Mouse (Mus musculus) embryonic facial prominence, embryonic 14.5 days (tissue): ENCODE results near the gene Hist1h2ad. TPM values are rescaled to one million over a fixed set of nuclear protein-coding genes. Genes with fewer than 3 reads are reported as not detected.
A peak's percentile ranks its signal among the peaks of the same experiment; 100 is the strongest.
"Not testable (repeated sequence)": the region's sequence is repeated elsewhere in the genome, so short reads cannot be mapped to it uniquely, and the experiment has no call there.

Experiments
- ATAC-seq: fragments of 200-750 bp; cut with Nextera tagmentation; 2 replicates; pipeline ENCODE4 v1.8.0; 2017; ENCODE audit warnings: low read depth, moderate number of reproducible peaks, moderate TSS enrichment
- DNase-seq: peaks from one replicate; pipeline ENCODE4 v3.0.0-alpha.2; 2015; ENCODE audit warnings: low spot score
- H3K27ac ChIP-seq: fragments of 300-500 bp; sonication (generic); replicated peaks from 2 replicates; pipeline ENCODE4 v1.5.1; 2014; ENCODE audit warnings: low read depth, mild to moderate bottlenecking, low read length, moderate library complexity
- H3K27me3 ChIP-seq: fragments of 300-500 bp; sonication (generic); replicated peaks from 2 replicates; pipeline ENCODE4 v1.6.1; 2014; ENCODE audit warnings: low read length; ENCODE audit not compliant: control insufficient read depth, insufficient read depth
- H3K36me3 ChIP-seq: fragments of 300-500 bp; sonication (generic); 2 replicates; pipeline ENCODE4 v1.6.1; 2014; ENCODE audit warnings: low read length, mixed read lengths; ENCODE audit not compliant: control insufficient read depth, insufficient read depth
- H3K4me1 ChIP-seq: fragments of 300-500 bp; sonication (generic); 2 replicates; pipeline ENCODE4 v1.6.1; 2014; ENCODE audit warnings: antibody characterized with exemption, low read length; ENCODE audit not compliant: control insufficient read depth, insufficient read depth
- H3K4me2 ChIP-seq: fragments of 300-500 bp; sonication (generic); 2 replicates; pipeline ENCODE4 v1.6.1; 2014; ENCODE audit warnings: low read depth, mild to moderate bottlenecking, low read length, moderate library complexity, mixed read lengths
- H3K4me3 ChIP-seq: fragments of 300-500 bp; sonication (generic); 2 replicates; pipeline ENCODE4 v1.5.1; 2014; ENCODE audit warnings: low read depth, mild to moderate bottlenecking, low read length
- H3K9ac ChIP-seq: fragments of 300-500 bp; sonication (generic); 2 replicates; pipeline ENCODE4 v1.6.1; 2014; ENCODE audit warnings: low read depth, mild to moderate bottlenecking, low read length, moderate library complexity, mixed read lengths
- H3K9me3 ChIP-seq: fragments of 300-500 bp; sonication (generic); 2 replicates; pipeline ENCODE4 v1.6.1; 2016; ENCODE audit warnings: low read length; ENCODE audit not compliant: control insufficient read depth
- WGBS: fragments of 180-500 bp; shearing (Covaris S2); extraction: QIAGEN DNeasy Blood & Tissue Kit; methylation state at CpG from one replicate; pipeline ENCODE4 v1.1.7; 2014; 5-methylcytosine and 5-hydroxymethylcytosine counted together
- polyA plus RNA-seq: library from polyadenylated mRNA; unstranded; fragments of >200 nt; fragmentation: Nextera tagmentation; extraction: Ambion mirVana; gene quantifications from 2 replicates; pipeline ENCODE4 v1.2.1, GENCODE M21; 2014

Hist1h2ad gene
- polyA plus RNA-seq, result 1.6 and 2.8 TPM in 2 replicates

DNA sequence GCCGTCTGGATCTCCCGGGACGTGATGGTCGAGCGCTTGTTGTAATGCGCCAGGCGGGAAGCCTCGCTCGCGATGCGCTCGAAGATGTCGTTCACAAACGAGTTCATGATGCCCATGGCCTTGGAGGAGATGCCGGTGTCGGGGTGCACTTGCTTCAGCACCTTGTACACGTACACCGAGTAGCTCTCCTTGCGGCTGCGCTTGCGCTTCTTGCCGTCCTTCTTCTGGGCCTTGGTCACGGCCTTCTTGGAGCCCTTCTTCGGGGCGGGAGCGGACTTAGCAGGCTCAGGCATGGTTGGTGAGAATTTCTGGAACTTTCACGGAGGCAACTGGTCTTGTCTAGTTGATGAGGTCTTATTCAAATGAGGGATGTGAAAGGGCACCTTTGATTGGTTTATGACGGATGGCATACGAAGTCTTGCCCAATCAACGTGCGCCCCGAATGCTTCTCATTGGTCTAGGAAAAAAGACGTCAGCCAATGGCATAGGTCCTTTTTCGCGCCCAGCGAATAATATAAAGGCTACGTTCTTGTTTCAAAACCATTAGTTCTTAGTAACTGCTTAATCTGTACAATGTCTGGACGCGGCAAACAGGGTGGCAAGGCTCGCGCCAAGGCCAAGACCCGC is at the start of gene Hist1h2ad, which contains the start of gene Hist1h2bf:
TSS of gene Hist1h2ad (plus strand) at position 484 of the 627 bp plus-strand sequence.
TSS of gene Hist1h2bf (minus strand) at position 299 of the 627 bp plus-strand sequence.
- H3K9me3 ChIP-seq, H3K36me3 ChIP-seq, H3K27me3 ChIP-seq: not testable (repeated sequence)
- peak; percentile 100 for DNase-seq
- Histone ChIP-seq H3K27ac (peak within 1 kb of the TSS; percentile 95), H3K9ac (peak within 1 kb of the TSS; percentile 76), H3K4me2 (peak within 1 kb of the TSS; percentile 75), H3K4me1 (peaks cover 16% of the 10 kb centered on the region), H3K4me3 (peak within 1 kb of the TSS; percentile 52)
- peak; percentile 90 for ATAC-seq
- WGBS, result 0% methylated on average over 15 of the region's 42 CpGs

DNA sequence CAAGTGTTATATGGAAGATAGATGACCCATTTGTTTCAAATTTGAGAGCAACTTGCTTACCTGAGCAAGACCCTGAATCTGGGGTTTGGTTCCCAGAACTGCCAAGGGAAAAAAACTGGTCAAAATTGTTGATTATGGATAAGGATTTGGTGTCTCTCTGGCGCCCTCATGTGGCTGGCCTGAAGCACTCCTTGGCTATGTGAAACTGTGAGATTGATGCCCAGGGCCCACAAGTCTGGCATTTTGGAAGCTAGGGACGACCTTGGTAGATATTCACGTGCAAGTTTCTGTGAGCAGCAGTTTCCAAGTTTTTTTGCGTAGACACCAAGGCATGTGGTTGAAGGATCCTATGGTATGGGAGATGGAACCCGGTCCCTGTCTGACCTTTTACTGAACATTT is 49.5 kb upstream of the Hist1h2ad start:
- no peak overlapping the region for H3K9ac ChIP-seq

DNA sequence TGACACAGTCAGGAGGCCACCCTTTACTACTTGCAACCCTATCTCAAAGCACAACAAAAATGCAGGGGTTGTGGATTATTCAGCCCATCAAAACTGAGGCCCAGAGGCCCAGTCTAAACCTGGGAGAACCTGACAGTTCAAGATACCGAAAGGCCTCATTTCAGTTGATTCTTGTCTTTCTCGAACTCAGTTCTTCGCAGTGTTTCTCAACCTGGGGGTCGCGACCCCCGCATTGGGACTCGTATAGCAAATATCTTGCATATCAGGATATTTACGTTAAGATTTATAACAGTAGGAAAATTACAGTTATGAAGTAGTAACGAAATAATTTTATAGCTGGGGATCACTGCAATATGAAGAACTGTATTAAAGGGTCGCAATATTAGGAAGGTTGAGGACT is 48.3 kb upstream of the Hist1h2ad start:
- 2% methylated on average over 10 of the region's 10 CpGs for WGBS
- no peak overlapping the region for H3K27ac ChIP-seq
- H3K36me3 ChIP-seq, result no peaks in the 10 kb centered on the region
- ATAC-seq, result no peak
- DNase-seq, result no peak
- no peaks in the 10 kb centered on the region for H3K27me3 ChIP-seq
- peak overlapping the region; percentile 38; the same call in 1 of the 2 replicates for H3K9ac ChIP-seq
- H3K9me3 ChIP-seq, result no peaks in the 10 kb centered on the region
- H3K4me3 ChIP-seq, result peak overlapping the region; percentile 41
- peaks cover 7% of the 10 kb centered on the region; the same call in 1 of the 2 replicates for H3K4me1 ChIP-seq
- H3K4me2 ChIP-seq, result peak overlapping the region; percentile 55

More for the DNA sequence above, 49.5 kb upstream of the Hist1h2ad start:
- Histone ChIP-seq H3K4me2 (no peak overlapping the region), H3K4me3 (no peak overlapping the region), H3K9me3 (no peaks in the 10 kb centered on the region), H3K4me1 (peaks cover 7% of the 10 kb centered on the region; the same call in 1 of the 2 replicates), H3K27me3 (no peaks in the 10 kb centered on the region), H3K36me3 (no peaks in the 10 kb centered on the region), H3K27ac (no peak overlapping the region)
- DNase-seq (peak; percentile 86), ATAC-seq (no peak)
- WGBS, result 12% methylated on average over 5 of the region's 5 CpGs

- no peaks in the 10 kb centered on the region for H3K36me3 ChIP-seq
Observed at GRCm38 (mm10) chr13:23526312-23526711, 47.9 kb upstream of the Hist1h2ad start.

GRCm38 (mm10) chr13:23529005-23529404 is 45.2 kb upstream of the Hist1h2ad start:
- no peak overlapping the region for H3K27ac ChIP-seq
- 0 out of 2 replicates have a peak overlapping the region, but pooled peaks have one; percentile 2 for H3K9ac ChIP-seq
- H3K4me1 ChIP-seq, result peaks cover 21% of the 10 kb centered on the region
- ATAC-seq (no peak), DNase-seq (no peak)
- H3K4me2 ChIP-seq, result peak overlapping the region; percentile 78
- H3K9me3 ChIP-seq, result no peaks in the 10 kb centered on the region
- 75% methylated on average over 5 of the region's 5 CpGs for WGBS
- no peaks in the 10 kb centered on the region for H3K36me3 ChIP-seq
- H3K27me3 ChIP-seq, result no peaks in the 10 kb centered on the region
- no peak overlapping the region for H3K4me3 ChIP-seq

More at GRCm38 (mm10) chr13:23526312-23526711, 47.9 kb upstream of the Hist1h2ad start:
- no peaks in the 10 kb centered on the region for H3K9me3 ChIP-seq
- WGBS, result under 1% methylated on average over 17 of the region's 17 CpGs
- H3K27ac ChIP-seq, result peak overlapping the region; percentile 66; the same call in 1 of the 2 replicates
- no peaks in the 10 kb centered on the region for H3K27me3 ChIP-seq
- peak; percentile 53; the same call in 1 of the 2 replicates for ATAC-seq
- H3K4me1 ChIP-seq, result peaks cover 7% of the 10 kb centered on the region; the same call in 1 of the 2 replicates
- peak overlapping the region; percentile 55 for H3K4me2 ChIP-seq
- peak overlapping the region; percentile 52 for H3K9ac ChIP-seq
- DNase-seq, result peak; percentile 94
- peak overlapping the region; percentile 41 for H3K4me3 ChIP-seq

GRCm38 (mm10) chr13:23529480-23530165 is 44.6 kb upstream of the Hist1h2ad start:
- no peaks in the 10 kb centered on the region for H3K27me3 ChIP-seq
- peak overlapping the region; percentile 79 for H3K9ac ChIP-seq
- ATAC-seq (no peak), DNase-seq (no peak)
- peak overlapping the region; percentile 78 for H3K4me2 ChIP-seq
- peaks cover 21% of the 10 kb centered on the region for H3K4me1 ChIP-seq
- 25% methylated on average over 2 of the region's 2 CpGs for WGBS
- no peaks in the 10 kb centered on the region for H3K36me3 ChIP-seq
- H3K27ac ChIP-seq, result peak overlapping the region; percentile 99
- no peaks in the 10 kb centered on the region for H3K9me3 ChIP-seq
- H3K4me3 ChIP-seq, result peak overlapping the region; percentile 56

DNA sequence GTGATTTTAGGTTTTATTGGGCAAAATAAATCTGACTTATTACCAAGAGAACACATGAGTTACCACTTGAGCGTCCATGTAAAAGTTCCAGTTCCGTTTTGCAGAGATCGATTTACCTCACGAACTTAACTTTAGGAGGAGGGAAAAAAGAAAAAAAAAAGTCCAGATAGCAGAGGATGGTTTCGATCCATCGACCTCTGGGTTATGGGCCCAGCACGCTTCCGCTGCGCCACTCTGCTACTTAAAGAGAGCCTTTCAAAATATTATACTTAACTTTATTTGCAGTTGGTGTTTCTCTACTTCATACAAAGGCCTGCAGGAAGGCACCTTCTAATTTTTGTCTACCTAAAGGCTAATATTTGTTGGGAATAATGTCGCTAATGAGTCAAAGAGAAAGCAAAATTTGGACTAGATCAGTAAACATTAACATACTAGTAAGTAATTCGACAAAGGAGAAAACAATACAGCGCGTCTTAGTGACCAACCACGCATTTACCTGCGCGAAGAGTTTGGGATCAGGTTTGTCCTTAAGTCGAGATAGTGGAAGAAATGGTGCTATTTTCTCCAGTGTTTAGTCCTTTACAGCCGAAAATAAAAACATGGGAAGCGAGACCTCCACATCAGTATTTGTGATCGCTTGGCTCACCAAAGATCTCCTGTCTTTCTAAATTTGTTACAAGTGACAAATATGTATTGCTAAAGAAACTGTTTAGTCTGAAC is 43.8 kb upstream of the Hist1h2ad start:
- Histone ChIP-seq H3K27ac (peak overlapping the region; percentile 99), H3K4me1 (peaks cover 21% of the 10 kb centered on the region), H3K27me3 (no peaks in the 10 kb centered on the region), H3K4me2 (peak overlapping the region; percentile 78), H3K9ac (peak overlapping the region; percentile 79), H3K4me3 (peak overlapping the region; percentile 56), H3K9me3 (no peaks in the 10 kb centered on the region), H3K36me3 (no peaks in the 10 kb centered on the region)
- DNase-seq (peak; percentile 68), ATAC-seq (no peak)
- under 1% methylated on average over 20 of the region's 20 CpGs for WGBS
